Mouse (Mus musculus) 3134 (cell line): ENCODE data around the gene Rufy3.

ENCODE experiments used
- DNase-seq: peaks from one replicate; pipeline ENCODE4 v3.0.0-alpha.2; 2011; ENCODE audit warnings: low spot score; ENCODE audit not compliant: insufficient read length; ENCODE audit errors: extremely low read depth

The Rufy3 gene

GRCm38 (mm10) chr5:88574829-88575228 is 10.0 kb downstream of the Rufy3 start:
- DNase-seq = no peak

DNA sequence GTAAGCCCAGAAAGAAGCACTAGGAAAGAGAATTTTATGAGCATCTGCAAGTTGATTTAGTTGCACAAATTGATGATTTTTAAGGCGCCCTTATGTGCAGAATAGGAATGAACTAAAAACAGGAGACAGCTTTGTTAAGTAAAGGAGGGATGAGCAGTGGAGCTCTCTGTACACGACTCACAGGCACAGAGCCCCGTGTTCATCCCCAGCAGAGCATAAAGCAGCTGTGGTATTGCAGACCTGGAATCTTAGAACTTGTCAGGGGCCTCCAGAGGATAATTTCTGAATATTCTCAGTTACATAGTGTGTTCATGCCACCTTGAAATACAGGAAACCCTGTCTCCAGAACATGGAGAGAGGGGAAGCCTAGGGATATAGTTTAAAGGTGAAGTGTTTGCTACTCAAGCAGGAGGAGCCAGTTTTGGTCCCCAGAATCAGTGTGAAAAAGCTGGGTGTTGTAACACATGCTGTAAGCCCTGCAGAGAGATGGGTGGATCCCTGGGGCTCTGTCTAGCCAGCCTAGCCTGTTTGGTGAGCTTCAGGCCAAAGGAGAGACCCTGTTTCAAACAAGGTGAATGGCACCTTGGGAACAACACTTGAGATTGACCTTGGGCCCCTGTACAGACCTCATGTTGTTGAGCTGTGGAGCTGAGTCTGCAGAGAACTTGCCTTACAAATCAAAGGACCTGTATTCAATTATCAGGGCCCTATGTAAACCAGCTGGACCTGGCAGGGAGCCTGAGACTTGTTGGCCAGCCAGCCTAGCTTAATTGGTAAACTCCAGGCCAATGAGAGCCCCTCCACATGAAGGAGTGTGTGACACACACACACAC is 10.9 kb downstream of the Rufy3 start:
- DNase-seq = no peak

DNA sequence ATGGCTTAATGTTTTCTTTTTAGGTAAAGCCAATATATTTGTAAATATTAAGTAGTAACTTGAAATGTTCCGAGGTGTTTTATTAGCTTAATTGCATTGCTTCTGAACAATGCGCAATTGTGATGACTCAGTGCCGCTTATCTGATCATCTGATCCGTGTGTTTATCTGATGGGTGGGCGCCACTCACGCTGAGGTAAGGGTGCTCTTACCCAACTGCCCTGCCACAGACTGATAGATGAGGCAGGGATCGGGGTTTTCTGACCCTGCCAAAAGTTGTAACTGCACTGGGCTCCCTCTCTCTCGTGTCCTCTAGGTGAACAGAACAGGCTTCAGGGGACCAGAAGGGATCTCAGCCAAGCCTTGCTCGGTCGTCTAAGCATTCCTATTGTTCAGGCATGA is 15.8 kb downstream of the Rufy3 start:
- no peak for DNase-seq

DNA sequence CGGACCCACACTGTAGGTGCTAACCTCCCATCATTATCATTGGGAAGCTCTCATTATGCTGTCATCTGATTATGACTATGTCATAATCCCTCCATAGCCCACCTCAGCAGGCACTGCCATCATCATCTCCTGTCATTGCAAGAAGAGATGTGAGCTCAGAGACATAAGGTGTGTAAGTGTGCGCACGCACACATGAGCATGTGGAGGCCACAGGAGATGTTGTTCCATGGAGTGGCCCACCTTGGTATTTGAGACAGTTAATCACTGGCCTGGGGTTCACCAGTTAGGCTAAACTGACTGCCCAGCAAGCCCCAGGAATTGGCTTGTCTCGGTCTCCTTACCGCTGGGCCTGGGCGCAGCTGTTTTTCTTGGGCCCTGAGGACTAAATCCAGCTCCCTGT is 16.5 kb downstream of the Rufy3 start:
- no peak for DNase-seq

DNA sequence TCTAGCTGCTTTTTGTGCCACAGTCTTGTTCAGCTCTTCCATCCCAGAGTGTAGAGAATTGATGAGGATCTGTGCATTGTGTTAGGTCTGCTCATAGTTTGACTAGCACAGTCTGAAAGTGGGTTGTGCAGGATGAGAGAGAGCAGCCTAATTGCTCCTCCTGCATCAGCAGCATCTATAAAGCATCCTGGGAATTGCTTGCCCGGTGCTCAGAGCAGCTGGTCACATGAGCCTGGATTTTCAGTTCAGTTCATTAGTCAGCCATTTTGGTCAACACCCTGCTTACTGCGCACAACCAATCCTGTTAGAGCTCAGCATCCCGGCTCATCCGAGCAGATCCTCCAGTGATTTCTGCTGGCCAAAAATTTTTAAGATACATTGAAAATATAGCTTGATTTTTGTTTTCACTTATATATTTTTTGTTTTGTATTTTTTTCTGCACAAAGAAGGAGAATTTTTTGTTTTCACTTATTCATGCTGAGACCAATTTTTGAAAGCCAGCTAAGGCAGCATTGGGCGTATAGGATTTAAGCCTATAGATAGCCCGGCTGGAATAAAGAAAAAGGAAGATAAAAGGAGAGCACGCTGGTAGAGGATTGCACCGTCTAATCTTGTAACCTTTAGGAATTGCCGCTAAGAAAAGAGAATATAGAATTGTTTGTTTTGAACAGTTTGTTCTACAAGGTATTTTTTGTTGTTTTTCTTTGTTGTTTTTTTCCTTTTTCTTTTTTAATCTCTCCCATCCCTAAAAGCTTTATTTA is 18.6 kb downstream of the Rufy3 start:
- DNase-seq = no peak

- no peak for DNase-seq
These were observed 19.2 kb downstream of the Rufy3 start for GRCm38 (mm10) chr5:88584061-88584460.

GRCm38 (mm10) chr5:88586407-88587174 is 21.8 kb downstream of the Rufy3 start:
- DNase-seq = no peak

GRCm38 (mm10) chr5:88587211-88587934 is 22.5 kb downstream of the Rufy3 start:
- DNase-seq = no peak

DNA sequence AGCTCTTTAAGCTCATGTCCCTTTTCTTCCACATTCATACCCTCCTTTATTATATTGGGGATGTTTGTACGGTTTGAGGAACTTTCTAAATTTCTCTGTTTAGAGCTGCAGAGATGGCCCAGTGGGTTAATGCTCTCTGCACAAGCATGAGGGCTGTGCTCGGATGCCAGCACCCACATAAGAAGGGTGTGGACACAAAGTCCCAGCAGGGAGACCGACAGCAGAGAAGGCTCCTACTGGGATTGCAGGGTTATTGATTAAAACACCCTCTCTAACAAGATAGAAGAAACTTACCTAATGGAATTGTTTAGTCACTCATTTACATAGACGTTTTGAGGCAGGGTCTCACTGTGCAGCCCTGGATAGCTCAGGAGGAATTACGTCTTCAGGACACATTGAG is 23.6 kb downstream of the Rufy3 start:
- DNase-seq = no peak

DNA sequence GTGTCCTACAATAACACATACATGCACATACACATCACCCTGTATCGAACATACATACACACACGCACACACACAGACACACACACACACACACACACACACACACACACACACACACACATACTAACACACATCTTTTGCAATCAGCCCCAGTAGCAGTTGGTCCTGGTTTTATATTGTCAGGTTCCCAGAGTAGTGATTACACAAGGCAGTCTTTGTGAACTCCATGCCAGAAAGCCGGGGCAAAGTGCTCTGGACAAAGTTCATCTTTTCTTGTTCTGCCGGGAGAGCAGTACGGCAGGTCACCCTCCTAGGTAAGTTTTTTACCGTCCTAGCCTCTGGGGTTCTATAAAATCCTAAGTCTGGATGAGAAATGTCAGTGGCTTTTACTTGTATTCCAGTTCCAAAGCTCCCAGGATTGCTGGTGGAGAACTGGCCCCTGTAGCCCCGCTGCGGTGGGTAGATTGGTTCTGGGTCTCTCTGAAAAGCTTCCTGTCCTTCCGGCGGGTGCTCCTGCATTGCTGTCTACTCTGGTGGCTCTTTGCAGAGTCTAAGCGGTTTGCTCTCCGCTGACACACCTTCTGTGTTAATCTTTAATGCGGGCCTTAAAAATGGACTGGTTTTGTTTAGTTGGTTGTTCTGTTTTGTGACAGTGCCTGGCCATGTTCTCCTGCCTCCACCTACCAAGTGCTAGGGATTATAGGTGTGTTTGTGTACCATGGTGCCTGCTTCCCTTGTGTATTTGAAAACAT is 28.8 kb downstream of the Rufy3 start:
- DNase-seq = no peak

DNA sequence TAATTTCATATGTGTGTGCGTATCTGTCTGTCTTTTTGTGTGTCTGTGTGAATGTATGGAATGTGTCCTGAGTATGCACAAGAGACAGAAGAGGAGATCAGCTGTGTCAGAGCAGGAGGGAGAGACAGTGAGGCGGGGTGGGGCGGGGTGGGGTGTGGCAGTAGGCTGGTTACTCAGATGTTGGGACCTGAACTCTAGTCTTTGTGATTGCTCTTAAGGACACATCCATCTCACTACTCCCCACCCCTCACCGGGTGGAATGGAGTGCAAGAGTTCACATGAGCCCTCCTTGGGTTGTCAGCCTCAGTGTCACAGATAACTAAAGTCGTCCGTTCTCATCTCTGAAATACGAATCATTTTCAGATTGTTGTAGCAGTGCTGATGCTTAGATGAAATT is 29.3 kb downstream of the Rufy3 start:
- DNase-seq = no peak

- DNase-seq = no peak
These were observed 31.0 kb downstream of the Rufy3 start for GRCm38 (mm10) chr5:88595537-88596455.

GRCm38 (mm10) chr5:88598961-88599360 is 34.1 kb downstream of the Rufy3 start:
- DNase-seq = no peak

GRCm38 (mm10) chr5:88602030-88602429 is 37.2 kb downstream of the Rufy3 start:
- DNase-seq = no peak

DNA sequence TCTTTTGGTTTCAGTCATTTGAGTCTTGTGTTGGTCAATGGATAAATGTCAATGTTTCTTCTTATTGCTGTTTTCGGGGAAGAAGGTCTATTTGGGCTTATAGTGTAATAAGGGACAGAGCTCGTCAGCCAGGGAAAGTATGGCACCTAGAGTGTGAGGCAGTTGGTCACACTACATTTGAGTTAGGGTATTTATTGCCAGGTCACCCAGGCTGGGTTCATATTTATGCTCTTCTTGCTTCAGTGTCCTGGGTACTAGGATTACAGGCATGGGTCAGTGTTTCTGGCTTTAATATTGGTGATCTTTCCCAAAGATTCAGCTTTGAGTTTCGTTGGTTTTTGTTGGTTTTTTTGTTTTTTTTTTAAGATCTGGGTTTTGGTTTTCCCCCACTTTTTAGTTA is 37.9 kb downstream of the Rufy3 start:
- no peak for DNase-seq

DNA sequence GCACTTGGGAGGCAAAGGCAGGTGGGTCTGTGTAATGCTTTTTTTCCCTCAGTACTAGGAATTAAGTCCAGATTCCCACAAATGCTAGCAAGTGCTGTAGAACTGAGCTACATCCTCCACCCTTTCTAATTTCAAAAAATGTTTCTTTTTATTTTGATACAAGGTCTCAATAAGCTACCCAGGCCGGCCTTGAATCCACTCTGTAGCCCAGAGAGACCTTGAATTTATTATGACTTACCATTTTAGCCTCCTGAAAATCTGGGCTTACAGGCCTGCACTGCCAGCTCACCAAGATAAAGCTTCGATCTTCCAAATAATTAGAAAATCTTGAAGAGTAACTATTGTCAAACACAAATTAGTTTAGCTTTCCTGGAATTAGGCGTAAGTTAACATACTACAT is 39.2 kb downstream of the Rufy3 start:
- DNase-seq = no peak

DNA sequence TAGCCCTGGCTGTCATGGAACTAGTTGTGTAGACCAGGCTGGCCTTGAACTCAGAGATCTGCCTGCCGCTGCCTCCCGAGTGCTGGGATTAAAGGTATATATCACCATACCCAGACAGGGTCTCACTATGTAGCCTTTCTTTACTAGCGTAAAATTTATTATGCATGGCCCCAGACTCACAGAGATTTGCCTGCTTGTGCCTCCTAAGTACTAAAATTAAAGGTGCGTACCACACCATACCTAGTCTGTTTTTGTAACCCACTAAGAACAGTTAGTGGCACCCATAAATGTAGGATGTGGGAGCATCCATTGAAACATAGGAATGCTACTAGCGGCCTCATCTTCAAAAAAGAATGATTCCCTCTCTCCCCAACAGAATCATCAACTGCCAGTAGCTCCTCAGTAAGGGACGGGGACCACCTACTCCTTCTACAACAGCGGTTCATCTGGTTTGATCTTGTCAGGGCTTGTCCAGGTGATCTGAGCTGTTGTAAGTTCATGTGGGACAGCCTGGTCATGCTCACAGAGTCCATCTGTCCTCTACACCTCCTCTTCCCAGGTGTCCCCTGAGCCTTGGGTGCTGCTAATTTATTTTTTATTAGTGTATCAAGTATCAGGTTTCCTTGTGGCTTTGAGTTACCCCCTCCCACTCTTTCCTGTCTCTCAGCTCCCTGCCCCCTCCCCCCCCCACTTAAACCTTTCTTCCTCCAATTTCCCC is 40.0 kb downstream of the Rufy3 start:
- no peak for DNase-seq

- no peak for DNase-seq
These were observed 49.3 kb downstream of the Rufy3 start for GRCm38 (mm10) chr5:88614129-88614528.
